Mouse (Mus musculus) spleen, adult 2 months (tissue): ENCODE measurements around the gene Prim2.

Experiments
- CTCF ChIP-seq: fragments of 200-500 bp; IDR thresholded peaks from 2 replicates; pipeline ENCODE4 v1.5.1; 2011; ENCODE audit warnings: mild to moderate bottlenecking, inconsistent platforms; ENCODE audit not compliant: insufficient read depth, insufficient read length, insufficient replicate concordance; ENCODE audit errors: extremely low read depth
- POLR2A ChIP-seq: fragments of 200-500 bp; IDR thresholded peaks from 2 replicates; pipeline ENCODE4 v1.6.1; 2011; ENCODE audit warnings: low read depth, low read length, inconsistent platforms

- TF ChIP-seq POLR2A: no peak
- no peak for TF ChIP-seq CTCF
Observed at GRCm38 (mm10) chr1:33672083-33672482, 2.5 kb upstream of the Prim2 start.
